24 mouse cellular contexts compared by ENCODE assay signal in genomic region chr8:85503065-85503464, GRCm38 (mm10). TPM values are rescaled to one million over a fixed set of nuclear protein-coding genes. Genes with fewer than 3 reads are reported as not detected.
DNase-seq lines count a peak whose midpoint lies in the region; ATAC-seq and TF ChIP-seq lines count a peak whose summit lies in the region.
"Had no signal": no experiment of that assay in that cellular context is flagged by ENCODE, and none has a peak within 500 bp of the region (broad histone marks: within the 10 kb centered on the region; RNA-seq: fewer than 3 reads in every experiment).

No protein-coding gene starts in this region.

- no peaks in the 10 kb centered on the region; the same call in 1 of the 2 replicates for H3K4me1 ChIP-seq in midbrain, embryonic 11.5 days (ENCODE audit: control insufficient read depth, insufficient read depth, low read length)
- no peaks in the 10 kb centered on the region for H3K4me1 ChIP-seq in midbrain, postnatal 0 days (ENCODE audit: insufficient read depth, low read length)
- peaks cover 23% of the 10 kb centered on the region for H3K4me1 ChIP-seq in limb, embryonic 12.5 days (replicated peaks)

- no peak for ATAC-seq in midbrain, embryonic 11.5 days (ENCODE audit: low FRiP score)
- no peak for ATAC-seq in midbrain, postnatal 0 days (ENCODE audit: low FRiP score)
- ATAC-seq in limb, embryonic 12.5 days (ENCODE audit: insufficient number of reproducible peaks, insufficient read depth, low FRiP score, low TSS enrichment, low read depth), result peak; percentile 26; the same call in 1 of the 2 replicates
- ATAC-seq: activated CD4-positive, CD25-positive, alpha-beta regulatory T cell, adult 4 months; forebrain, embryonic 16.5 days; intestine, embryonic 16.5 days; midbrain, embryonic 16.5 days had no signal

- no peak overlapping the region for H3K27ac ChIP-seq in midbrain, embryonic 11.5 days (ENCODE audit: low read depth, low read length)
- H3K27ac ChIP-seq in midbrain, postnatal 0 days (ENCODE audit: low read depth, low read length), result no peak overlapping the region
- H3K27ac ChIP-seq in limb, embryonic 12.5 days, result no peak overlapping the region
- H3K27ac ChIP-seq: heart, embryonic 15.5 days; liver, embryonic 15.5 days; lung, embryonic 15.5 days; midbrain, embryonic 10.5 days had no signal

- TF ChIP-seq CTCF in midbrain, postnatal 0 days (IDR thresholded peaks at IDR 0.05), result no peak

- no peak overlapping the region for H3K9ac ChIP-seq in midbrain, embryonic 11.5 days (ENCODE audit: low read length)
- no peak overlapping the region for H3K9ac ChIP-seq in midbrain, postnatal 0 days (replicated peaks; ENCODE audit: low read length, poor library complexity, severe bottlenecking)
- H3K9ac ChIP-seq in limb, embryonic 12.5 days (replicated peaks), result no peak overlapping the region
- H3K9ac ChIP-seq: heart, embryonic 15.5 days; liver, embryonic 15.5 days; lung, embryonic 15.5 days had no signal

- no peak overlapping the region for H3K4me3 ChIP-seq in midbrain, embryonic 11.5 days (ENCODE audit: low read depth, low read length)
- H3K4me3 ChIP-seq in midbrain, postnatal 0 days (ENCODE audit: low read depth, low read length), result no peak overlapping the region
- no peak overlapping the region for H3K4me3 ChIP-seq in limb, embryonic 12.5 days (replicated peaks)
- H3K4me3 ChIP-seq: erythroblast, embryonic 14.5 days; heart, embryonic 15.5 days; liver, embryonic 15.5 days; lung, embryonic 15.5 days; midbrain, embryonic 10.5 days had no signal

- no peak overlapping the region for H3K4me2 ChIP-seq in midbrain, embryonic 11.5 days
- no peak overlapping the region for H3K4me2 ChIP-seq in midbrain, postnatal 0 days (ENCODE audit: low read depth, low read length, poor library complexity, severe bottlenecking)
- H3K4me2 ChIP-seq in limb, embryonic 12.5 days, result no peak overlapping the region
- H3K4me2 ChIP-seq: heart, embryonic 15.5 days; liver, embryonic 15.5 days; lung, embryonic 15.5 days had no signal

- intact Hi-C loops in gastrocnemius, postnatal 14 days (cut with DNase I; ENCODE audit: low total_unique reads), result no loop called here

- DNase-seq in gastrocnemius, postnatal 25 days, result peak; percentile 41
- DNase-seq in gastrocnemius, postnatal 14 days, result no peak
- peak; percentile 70 for DNase-seq in midbrain, embryonic 11.5 days (ENCODE audit: low spot score, missing footprints)
- DNase-seq in midbrain, postnatal 0 days (ENCODE audit: low spot score), result no peak
- no peak for DNase-seq in cerebellum, adult 11-12 months
- no peak for DNase-seq in right cerebral cortex, postnatal 4 days
- DNase-seq: adrenal gland, adult 2 months; adrenal gland, postnatal 36 days; cerebellum, adult 2 months; cerebellum, postnatal 25 days; kidney, postnatal 14 days; layer of hippocampus, adult 9-11 months; liver; thymus, postnatal 25 days had no signal

- H3K9me3 ChIP-seq in midbrain, embryonic 11.5 days (ENCODE audit: control insufficient read depth, low read length), result no peaks in the 10 kb centered on the region
- no peaks in the 10 kb centered on the region for H3K9me3 ChIP-seq in midbrain, postnatal 0 days (ENCODE audit: low read length)
- H3K9me3 ChIP-seq in limb, embryonic 12.5 days, result no peaks in the 10 kb centered on the region
- H3K9me3 ChIP-seq: heart, embryonic 15.5 days; liver, embryonic 15.5 days; lung, embryonic 15.5 days; midbrain, embryonic 10.5 days had no signal

- no peaks in the 10 kb centered on the region for H3K27me3 ChIP-seq in midbrain, embryonic 11.5 days (ENCODE audit: control insufficient read depth, insufficient read depth, low read length)
- H3K27me3 ChIP-seq in midbrain, postnatal 0 days (ENCODE audit: insufficient read depth, low read length), result no peaks in the 10 kb centered on the region
- no peaks in the 10 kb centered on the region for H3K27me3 ChIP-seq in limb, embryonic 12.5 days
- H3K27me3 ChIP-seq: heart, embryonic 15.5 days; liver, embryonic 15.5 days; lung, embryonic 15.5 days had no signal

- WGBS in midbrain, embryonic 11.5 days, result 70% methylated on average over 3 of the region's 3 CpGs
- 61% methylated on average over 3 of the region's 3 CpGs for WGBS in midbrain, postnatal 0 days
- 44% methylated on average over 3 of the region's 3 CpGs for WGBS in limb, embryonic 12.5 days

- H3K36me3 ChIP-seq in midbrain, embryonic 11.5 days (ENCODE audit: control insufficient read depth, insufficient read depth, low read length), result peaks cover 2% of the 10 kb centered on the region; the same call in 1 of the 2 replicates
- H3K36me3 ChIP-seq in midbrain, postnatal 0 days (ENCODE audit: insufficient read depth, low read length), result peaks cover 38% of the 10 kb centered on the region
- H3K36me3 ChIP-seq in limb, embryonic 12.5 days, result peaks cover 67% of the 10 kb centered on the region
- H3K36me3 ChIP-seq: heart, embryonic 15.5 days; lung, embryonic 15.5 days had no signal

RNA-seq across cellular contexts. Expression of gene Gpt2, which starts 10.7 kb away (rescaled TPM):
- total RNA-seq in gastrocnemius, postnatal 25 days (2021), result 100 to 1,000 TPM; 153 to 217 TPM
- total RNA-seq in gastrocnemius, postnatal 14 days (2021), result 100 to 1,000 TPM in 1 of 2 experiments, 10 to 100 TPM in 1; 74.7 to 129 TPM
- 36.5 and 38.1 TPM in 2 replicates for polyA plus RNA-seq in midbrain, embryonic 11.5 days (2014; fragmentation: Nextera tagmentation; extraction: Ambion mirVana)
- 64.6 and 69.4 TPM in 2 replicates for total RNA-seq in midbrain, postnatal 0 days (2014; rRNA removed)
- 29.2 and 30.0 TPM in 2 replicates for polyA plus RNA-seq in midbrain, postnatal 0 days (2015; fragmentation: Nextera tagmentation; extraction: Ambion mirVana)
- polyA plus RNA-seq in limb, embryonic 12.5 days (2016; fragmentation: Nextera tagmentation; extraction: Ambion mirVana), result 61.6 and 64.8 TPM in 2 replicates
- polyA plus RNA-seq: erythroblast, embryonic 14.5 days had no signal

RNA-seq across cellular contexts. Expression of gene Dnaja2, which starts 52.1 kb away (rescaled TPM):
- total RNA-seq in gastrocnemius, postnatal 25 days (2021), result 100 to 1,000 TPM; 170 to 181 TPM
- 100 to 1,000 TPM; 177 to 178 TPM for total RNA-seq in gastrocnemius, postnatal 14 days (2021)
- 201 and 217 TPM in 2 replicates for polyA plus RNA-seq in midbrain, embryonic 11.5 days (2014; fragmentation: Nextera tagmentation; extraction: Ambion mirVana)
- 66.9 and 82.0 TPM in 2 replicates for total RNA-seq in midbrain, postnatal 0 days (2014; rRNA removed)
- 145 and 152 TPM in 2 replicates for polyA plus RNA-seq in midbrain, postnatal 0 days (2015; fragmentation: Nextera tagmentation; extraction: Ambion mirVana)
- 169 and 180 TPM in 2 replicates for polyA plus RNA-seq in limb, embryonic 12.5 days (2016; fragmentation: Nextera tagmentation; extraction: Ambion mirVana)

Comparison
In these comparisons a context has a peak if more than half of its experiments do, and no peak if none do; other contexts are left out.
1. DNase-seq: peak in gastrocnemius, postnatal 25 days (single experiment) and midbrain, embryonic 11.5 days (single experiment); none in gastrocnemius, postnatal 14 days (single experiment), midbrain, postnatal 0 days (single experiment), cerebellum, adult 11-12 months (single experiment) and right cerebral cortex, postnatal 4 days (single experiment).